Mouse (Mus musculus) forebrain, embryonic 15.5 days (tissue): ENCODE data around the gene Gns. TPM values are rescaled to one million over a fixed set of nuclear protein-coding genes. Genes with fewer than 3 reads are reported as not detected.

ENCODE experiments used
- ATAC-seq: fragments of 200-750 bp; cut with Nextera tagmentation; replicated peaks from 2 replicates; pipeline ENCODE4 v1.8.0; 2017; ENCODE audit warnings: mild to moderate bottlenecking, moderate TSS enrichment, moderate library complexity
- H3K27ac ChIP-seq: fragments of 300-500 bp; sonication (generic); replicated peaks from 2 replicates; pipeline ENCODE4 v1.5.1; 2015; ENCODE audit warnings: mild to moderate bottlenecking, inconsistent platforms
- H3K27me3 ChIP-seq: fragments of 300-500 bp; sonication (generic); 2 replicates; pipeline ENCODE4 v1.6.1; 2015; ENCODE audit warnings: inconsistent platforms
- H3K36me3 ChIP-seq: fragments of 300-500 bp; sonication (generic); 2 replicates; pipeline ENCODE4 v1.6.1; 2015; ENCODE audit warnings: mild to moderate bottlenecking, inconsistent platforms
- H3K4me1 ChIP-seq: fragments of 300-500 bp; sonication (generic); 2 replicates; pipeline ENCODE4 v1.6.1; 2015; ENCODE audit warnings: inconsistent platforms
- H3K4me2 ChIP-seq: fragments of 300-500 bp; sonication (generic); replicated peaks from 2 replicates; pipeline ENCODE4 v1.6.1; 2015; ENCODE audit warnings: mild to moderate bottlenecking, inconsistent platforms
- H3K4me3 ChIP-seq: fragments of 300-500 bp; sonication (generic); 2 replicates; pipeline ENCODE4 v1.5.1; 2015; ENCODE audit warnings: mild to moderate bottlenecking, inconsistent platforms
- H3K9ac ChIP-seq: fragments of 300-500 bp; sonication (generic); replicated peaks from 2 replicates; pipeline ENCODE4 v1.6.1; 2015; ENCODE audit warnings: mild to moderate bottlenecking, inconsistent platforms
- H3K9me3 ChIP-seq: fragments of 300-500 bp; sonication (generic); 2 replicates; pipeline ENCODE4 v1.6.1; 2016; ENCODE audit warnings: inconsistent platforms
- WGBS: fragments of 180-500 bp; shearing (Covaris S2); methylation state at CpG from one replicate; pipeline ENCODE4 v1.1.7; 2015; ENCODE audit warnings: mixed read lengths; 5-methylcytosine and 5-hydroxymethylcytosine counted together
- polyA plus RNA-seq: library from polyadenylated mRNA; unstranded; fragments of >200 nt; fragmentation: Nextera tagmentation; extraction: Ambion mirVana; gene quantifications from 2 replicates; pipeline ENCODE4 v1.2.1, GENCODE M21; 2015

Gns gene
- polyA plus RNA-seq, 1 experiment from 2014 or later, result 34.7 TPM

GRCm38 (mm10) chr10:121368783-121369465 lies 4.0 kb downstream of the Gns start:
- Histone ChIP-seq H3K36me3 (peaks cover 25% of the 10 kb centered on the region; the same call in 1 of the 2 replicates), H3K9me3 (no peaks in the 10 kb centered on the region), H3K9ac (no peak overlapping the region), H3K27ac (no peak overlapping the region), H3K4me1 (peaks cover 26% of the 10 kb centered on the region), H3K4me3 (no peak overlapping the region), H3K4me2 (no peak overlapping the region), H3K27me3 (no peaks in the 10 kb centered on the region)
- 87% methylated on average over 18 of the region's 18 CpGs for WGBS
- ATAC-seq, result no peak

- no peaks in the 10 kb centered on the region for H3K9me3 ChIP-seq
- no peak overlapping the region for H3K4me3 ChIP-seq
- 93% methylated on average over 6 of the region's 6 CpGs for WGBS
- H3K4me2 ChIP-seq, result no peak overlapping the region
- peaks cover 17% of the 10 kb centered on the region for H3K4me1 ChIP-seq
- no peaks in the 10 kb centered on the region for H3K27me3 ChIP-seq
- no peak for ATAC-seq
- no peak overlapping the region for H3K27ac ChIP-seq
- H3K36me3 ChIP-seq, result peaks cover 36% of the 10 kb centered on the region; the same call in 1 of the 2 replicates
- no peak overlapping the region for H3K9ac ChIP-seq
Observed at GRCm38 (mm10) chr10:121370777-121371176, 5.9 kb downstream of the Gns start.

- Histone ChIP-seq H3K4me3 (no peak overlapping the region), H3K4me2 (no peak overlapping the region), H3K36me3 (peaks cover 64% of the 10 kb centered on the region), H3K9me3 (no peaks in the 10 kb centered on the region), H3K4me1 (no peaks in the 10 kb centered on the region), H3K27ac (no peak overlapping the region), H3K9ac (no peak overlapping the region), H3K27me3 (no peaks in the 10 kb centered on the region)
- 74% methylated on average over 12 of the region's 12 CpGs for WGBS
- no peak for ATAC-seq
Observed at GRCm38 (mm10) chr10:121374013-121374412, 9.1 kb downstream of the Gns start.

GRCm38 (mm10) chr10:121374693-121375620 lies 10.1 kb downstream of the Gns start:
- H3K27ac ChIP-seq, result no peak overlapping the region
- no peaks in the 10 kb centered on the region for H3K4me1 ChIP-seq
- peaks cover 73% of the 10 kb centered on the region for H3K36me3 ChIP-seq
- H3K9me3 ChIP-seq, result no peaks in the 10 kb centered on the region
- no peak for ATAC-seq
- H3K4me3 ChIP-seq, result no peak overlapping the region
- H3K27me3 ChIP-seq, result no peaks in the 10 kb centered on the region
- 92% methylated on average over 17 of the region's 17 CpGs for WGBS
- no peak overlapping the region for H3K4me2 ChIP-seq
- H3K9ac ChIP-seq, result no peak overlapping the region

GRCm38 (mm10) chr10:121375649-121376493 lies 11.0 kb downstream of the Gns start:
- Histone ChIP-seq H3K36me3 (peaks cover 72% of the 10 kb centered on the region), H3K4me1 (no peaks in the 10 kb centered on the region), H3K9me3 (no peaks in the 10 kb centered on the region), H3K27me3 (no peaks in the 10 kb centered on the region), H3K27ac (no peak overlapping the region), H3K4me2 (no peak overlapping the region), H3K9ac (no peak overlapping the region), H3K4me3 (no peak overlapping the region)
- ATAC-seq, result no peak
- 86% methylated on average over 24 of the region's 24 CpGs for WGBS

DNA sequence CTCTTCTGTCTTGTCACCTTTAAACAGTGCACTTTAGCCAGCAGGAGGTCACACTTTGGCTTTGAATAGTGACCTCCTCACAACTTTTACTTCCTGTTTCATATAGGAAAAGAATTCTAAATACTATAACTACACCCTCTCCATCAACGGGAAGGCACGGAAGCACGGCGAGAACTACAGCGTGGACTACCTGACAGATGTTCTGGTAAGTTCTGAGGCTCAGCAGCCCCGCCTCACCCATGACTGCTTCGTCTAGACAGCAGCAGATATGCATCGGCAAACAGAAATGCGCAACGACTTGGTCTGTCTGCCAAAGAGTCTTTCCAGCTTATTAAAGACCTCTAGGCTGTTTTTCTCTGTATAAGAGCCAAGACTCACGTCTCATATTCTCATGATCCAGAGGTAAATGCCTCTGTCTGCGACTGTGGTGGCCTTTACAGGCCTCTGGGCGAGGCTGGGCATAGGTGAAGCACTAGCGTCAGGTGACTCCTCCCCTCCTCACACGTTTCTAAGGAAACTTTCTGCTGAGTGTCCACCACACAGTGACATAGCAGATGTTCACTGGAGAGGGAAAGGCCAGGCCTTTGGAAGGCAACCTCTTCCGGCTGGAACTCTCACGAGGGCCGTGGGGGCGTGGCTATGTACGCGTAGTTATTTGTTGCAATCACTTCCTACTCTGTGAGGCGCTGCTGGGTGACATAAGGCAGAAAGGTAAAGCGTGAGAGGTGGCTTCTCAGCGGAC lies 11.8 kb downstream of the Gns start:
- H3K9ac ChIP-seq, result no peak overlapping the region
- peaks cover 71% of the 10 kb centered on the region for H3K36me3 ChIP-seq
- no peak for ATAC-seq
- 94% methylated on average over 24 of the region's 24 CpGs for WGBS
- H3K9me3 ChIP-seq, result no peaks in the 10 kb centered on the region
- H3K4me2 ChIP-seq, result no peak overlapping the region
- H3K4me1 ChIP-seq, result no peaks in the 10 kb centered on the region
- no peak overlapping the region for H3K4me3 ChIP-seq
- no peak overlapping the region for H3K27ac ChIP-seq
- no peaks in the 10 kb centered on the region for H3K27me3 ChIP-seq

DNA sequence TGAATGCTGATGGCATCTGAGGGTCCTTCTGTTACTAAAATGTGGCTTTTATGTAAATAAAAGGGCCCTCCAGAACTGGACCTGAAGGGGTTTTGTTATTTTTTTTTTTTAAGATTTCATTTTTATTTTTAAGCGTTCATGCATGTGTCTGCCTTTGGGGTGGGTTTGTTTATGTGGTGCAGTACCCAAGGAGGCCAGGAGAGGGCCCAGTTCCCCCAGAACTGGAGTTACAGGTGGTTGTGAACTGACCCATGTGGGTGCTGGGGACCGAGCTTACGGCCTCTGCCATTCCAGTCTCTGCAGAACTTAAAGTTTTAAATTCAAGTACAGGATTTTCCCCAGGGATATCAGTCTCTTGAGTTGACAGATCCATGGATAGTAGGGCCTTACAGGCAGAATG lies 14.5 kb downstream of the Gns start:
- no peaks in the 10 kb centered on the region for H3K4me1 ChIP-seq
- no peak overlapping the region for H3K4me2 ChIP-seq
- 96% methylated on average over 3 of the region's 3 CpGs for WGBS
- H3K4me3 ChIP-seq, result no peak overlapping the region
- no peak overlapping the region for H3K27ac ChIP-seq
- H3K36me3 ChIP-seq, result peaks cover 77% of the 10 kb centered on the region
- no peak for ATAC-seq
- no peaks in the 10 kb centered on the region for H3K9me3 ChIP-seq
- H3K27me3 ChIP-seq, result no peaks in the 10 kb centered on the region
- H3K9ac ChIP-seq, result no peak overlapping the region

DNA sequence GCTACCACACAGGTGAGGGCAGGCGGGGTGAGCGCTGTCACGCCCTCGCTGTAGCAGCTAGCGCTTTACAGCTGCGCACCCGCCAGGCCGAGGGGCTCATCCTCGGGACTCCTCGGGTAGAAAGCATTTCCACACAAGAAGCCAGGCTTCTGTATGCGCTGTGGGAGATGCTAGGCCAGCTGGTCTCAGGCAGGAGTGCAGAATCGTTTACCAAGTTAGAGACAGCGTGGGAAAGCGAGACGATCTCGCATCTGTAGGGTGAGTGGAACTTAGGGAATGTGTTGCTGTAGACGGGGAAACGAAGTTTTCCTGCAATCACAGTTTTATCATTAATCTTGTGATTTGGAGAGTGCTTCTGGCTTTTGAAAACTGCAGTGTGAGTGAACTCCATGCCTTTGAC lies 16.4 kb downstream of the Gns start:
- WGBS, result 95% methylated on average over 18 of the region's 18 CpGs
- Histone ChIP-seq H3K27me3 (no peaks in the 10 kb centered on the region), H3K9me3 (no peaks in the 10 kb centered on the region), H3K4me1 (no peaks in the 10 kb centered on the region), H3K4me3 (no peak overlapping the region), H3K27ac (no peak overlapping the region), H3K9ac (no peak overlapping the region), H3K4me2 (no peak overlapping the region), H3K36me3 (peaks cover 69% of the 10 kb centered on the region)
- ATAC-seq, result no peak

DNA sequence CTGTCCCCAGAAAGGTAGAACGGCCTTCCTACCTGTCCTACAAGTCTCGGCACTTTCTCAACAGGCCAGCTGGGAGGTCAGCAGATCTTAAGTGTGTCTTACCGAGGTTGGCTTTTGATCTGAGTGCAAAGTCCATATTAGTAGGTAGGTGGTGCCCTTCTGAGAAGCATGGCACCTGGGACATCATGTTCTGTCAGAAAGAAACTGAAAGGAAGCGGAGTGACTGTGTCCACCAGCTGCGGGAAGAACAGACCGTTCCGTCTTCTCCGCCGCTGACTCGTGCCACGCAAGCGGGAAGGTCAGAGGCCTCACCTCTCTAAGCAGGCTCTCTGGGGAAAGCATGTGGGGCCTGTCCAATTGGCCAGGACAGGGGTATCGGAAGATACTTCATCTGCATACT lies 19.8 kb downstream of the Gns start:
- no peak for ATAC-seq
- Histone ChIP-seq H3K9me3 (no peaks in the 10 kb centered on the region), H3K4me1 (no peaks in the 10 kb centered on the region), H3K9ac (no peak overlapping the region), H3K27ac (no peak overlapping the region), H3K4me3 (no peak overlapping the region), H3K4me2 (no peak overlapping the region), H3K27me3 (no peaks in the 10 kb centered on the region), H3K36me3 (peaks cover 52% of the 10 kb centered on the region)
- 94% methylated on average over 13 of the region's 13 CpGs for WGBS

DNA sequence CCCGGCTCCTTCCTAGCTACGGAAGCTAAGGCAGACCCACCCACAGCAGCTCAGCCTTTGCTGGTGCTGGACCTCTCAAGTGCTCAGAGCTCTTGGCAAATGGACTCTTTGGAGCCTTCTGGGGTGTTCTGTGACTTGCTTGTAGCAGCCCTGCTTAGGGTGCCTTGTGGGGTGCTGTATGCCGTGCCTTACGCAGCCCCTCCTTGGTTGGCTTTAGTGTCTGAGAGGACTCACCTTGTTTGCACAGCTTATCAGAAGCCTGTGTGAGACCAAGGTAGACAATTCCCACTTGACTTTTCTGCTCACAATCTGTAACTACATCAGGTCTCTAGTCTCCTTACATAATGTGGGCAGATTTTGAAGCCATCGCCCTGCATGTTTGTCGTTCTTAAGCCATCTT lies 20.8 kb downstream of the Gns start:
- peaks cover 49% of the 10 kb centered on the region for H3K36me3 ChIP-seq
- H3K4me3 ChIP-seq, result no peak overlapping the region
- H3K4me1 ChIP-seq, result no peaks in the 10 kb centered on the region
- H3K4me2 ChIP-seq, result no peak overlapping the region
- no peaks in the 10 kb centered on the region for H3K27me3 ChIP-seq
- H3K9me3 ChIP-seq, result no peaks in the 10 kb centered on the region
- 96% methylated on average over 6 of the region's 6 CpGs for WGBS
- no peak overlapping the region for H3K27ac ChIP-seq
- no peak for ATAC-seq
- H3K9ac ChIP-seq, result no peak overlapping the region

- Histone ChIP-seq H3K36me3 (peaks cover 49% of the 10 kb centered on the region), H3K9me3 (no peaks in the 10 kb centered on the region), H3K4me3 (no peak overlapping the region), H3K4me2 (no peak overlapping the region), H3K4me1 (no peaks in the 10 kb centered on the region), H3K9ac (no peak overlapping the region), H3K27me3 (no peaks in the 10 kb centered on the region), H3K27ac (no peak overlapping the region)
- 65% methylated on average over 9 of the region's 9 CpGs for WGBS
- no peak for ATAC-seq
Observed at GRCm38 (mm10) chr10:121386347-121386746, 21.5 kb downstream of the Gns start.
